Mouse (Mus musculus) frontal cortex, postnatal 14 days (tissue): ENCODE measurements around the gene Ggt7.
A peak's percentile ranks its signal among the peaks of the same experiment; 100 is the strongest.
"Not testable (repeated sequence)": the region's sequence is repeated elsewhere in the genome, so short reads cannot be mapped to it uniquely, and the experiment has no call there.

ENCODE experiments used
- DNase-seq, 2 experiments: peaks; one replicate each; pipeline ENCODE4 v3.0.0; 2022; ENCODE audit warnings: low spot score in 2 of 2

Ggt7 gene

DNA sequence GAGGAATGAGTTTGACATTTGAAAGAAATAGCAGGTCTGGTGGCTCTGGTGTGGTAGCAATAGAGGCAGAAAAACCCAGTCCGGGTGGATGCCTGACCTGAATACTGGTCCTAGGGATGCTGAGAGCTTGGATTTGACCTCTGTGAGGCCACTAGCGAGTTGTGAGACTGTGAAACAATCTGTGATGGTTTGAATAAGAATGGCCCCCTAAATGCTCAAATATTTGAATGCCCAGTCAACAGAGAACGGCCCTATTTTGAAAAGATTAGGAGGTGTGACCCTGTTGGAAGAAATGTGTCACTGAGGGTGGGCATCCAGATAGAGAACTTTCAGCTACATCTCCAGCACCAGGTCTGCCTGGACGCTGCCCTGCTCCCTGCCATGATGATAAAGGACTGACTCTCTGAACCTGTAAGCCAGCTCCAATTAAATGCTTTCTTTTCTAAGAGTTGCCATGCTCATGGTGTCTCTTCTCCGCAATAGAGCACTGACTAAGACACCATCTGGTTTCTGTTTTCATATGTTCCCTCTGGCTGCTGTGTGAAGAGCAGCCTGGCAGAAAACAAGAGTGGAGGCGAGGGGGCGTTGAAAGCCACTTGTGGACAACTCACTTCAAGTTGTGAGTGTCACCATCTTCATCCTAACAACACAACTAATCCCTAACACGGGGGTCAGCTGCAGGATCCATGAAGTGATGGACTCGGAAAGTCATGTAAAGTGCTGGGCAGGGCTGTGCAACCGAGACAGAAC, 10.1 kb downstream of the Ggt7 start:
- no peak for DNase-seq

DNA sequence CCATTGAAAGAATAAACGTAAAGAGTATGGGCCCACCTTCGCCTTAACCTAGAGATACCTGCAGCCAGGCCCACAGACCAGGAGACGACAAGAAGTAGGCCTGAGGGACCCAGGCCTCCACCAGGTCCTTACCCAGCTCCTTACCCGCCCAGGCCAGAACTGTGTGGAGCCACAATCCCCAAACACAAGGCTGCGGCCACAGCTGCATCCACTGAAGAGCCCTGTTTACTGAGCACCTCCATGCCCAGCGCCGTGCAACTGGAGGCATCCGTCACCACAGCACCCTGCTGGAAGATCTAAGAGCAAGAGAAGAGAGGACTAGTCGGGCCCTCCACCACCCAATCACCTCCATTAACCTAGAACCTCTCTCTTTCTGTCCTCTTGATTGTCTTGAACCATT, 12.2 kb downstream of the Ggt7 start:
- DNase-seq = no peak

DNA sequence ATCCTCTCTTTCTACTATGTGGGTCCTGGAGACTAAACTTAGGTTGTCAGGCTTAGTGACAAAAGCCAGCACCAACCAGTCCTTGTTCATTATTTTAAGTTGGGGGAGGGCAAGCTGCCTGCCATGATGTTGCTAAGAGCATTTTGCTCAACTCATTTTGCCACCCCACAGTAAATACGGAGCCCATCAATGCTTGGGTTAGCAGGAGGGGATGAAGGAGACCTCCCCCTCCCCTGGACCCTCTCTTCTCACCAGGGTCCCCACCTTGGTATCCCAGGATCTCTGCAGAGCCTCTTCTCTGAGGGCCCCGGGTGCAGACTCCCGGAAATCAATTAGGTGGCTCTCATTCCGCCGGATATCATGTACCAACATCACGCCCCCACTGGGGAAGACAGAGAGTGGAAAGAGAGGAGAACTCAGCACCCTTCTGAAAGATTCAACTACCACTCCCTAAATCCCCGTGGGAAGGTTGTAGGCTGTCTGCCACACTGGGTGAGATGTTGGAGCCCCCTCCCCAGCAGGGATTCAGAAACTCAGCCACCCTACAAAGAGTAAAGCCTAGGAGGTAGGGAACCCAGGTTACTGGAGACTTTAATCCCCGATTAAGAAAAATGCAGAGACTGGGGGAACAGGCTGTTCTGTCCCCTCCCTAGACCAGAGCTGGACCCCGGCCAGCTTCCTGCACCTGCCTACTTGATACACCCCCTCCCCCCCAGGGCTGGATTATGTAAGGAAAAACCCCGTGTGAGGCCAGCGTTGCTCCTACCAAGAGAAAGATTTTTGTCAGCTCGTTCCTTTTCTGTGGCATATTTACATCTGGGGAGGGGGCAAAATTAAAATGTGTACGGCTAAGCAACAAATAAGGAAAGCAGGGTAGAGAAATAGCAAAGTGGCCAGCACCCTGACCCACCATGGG, 13.3 kb downstream of the Ggt7 start:
- DNase-seq = no peak

DNA sequence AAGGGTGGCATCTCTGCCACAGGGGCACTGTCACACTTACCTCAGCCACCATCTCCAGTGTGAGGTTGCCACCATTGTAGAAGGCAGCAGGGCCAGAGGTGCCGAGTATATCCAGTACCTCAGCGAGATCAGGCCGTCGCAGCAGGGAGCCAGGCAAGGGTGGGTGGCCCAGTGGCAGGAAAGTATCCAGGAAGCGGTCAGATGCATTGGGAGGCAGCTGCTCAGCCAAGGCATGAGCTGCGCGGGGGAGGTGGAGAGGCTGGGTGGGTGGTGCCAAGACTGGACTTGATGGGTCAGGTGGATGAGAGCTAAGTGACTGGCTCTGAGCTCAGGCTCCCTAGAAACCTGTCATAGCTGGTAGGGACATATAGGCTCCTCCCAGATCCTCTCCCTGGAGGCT, 15.4 kb downstream of the Ggt7 start:
- no peak for DNase-seq

DNA sequence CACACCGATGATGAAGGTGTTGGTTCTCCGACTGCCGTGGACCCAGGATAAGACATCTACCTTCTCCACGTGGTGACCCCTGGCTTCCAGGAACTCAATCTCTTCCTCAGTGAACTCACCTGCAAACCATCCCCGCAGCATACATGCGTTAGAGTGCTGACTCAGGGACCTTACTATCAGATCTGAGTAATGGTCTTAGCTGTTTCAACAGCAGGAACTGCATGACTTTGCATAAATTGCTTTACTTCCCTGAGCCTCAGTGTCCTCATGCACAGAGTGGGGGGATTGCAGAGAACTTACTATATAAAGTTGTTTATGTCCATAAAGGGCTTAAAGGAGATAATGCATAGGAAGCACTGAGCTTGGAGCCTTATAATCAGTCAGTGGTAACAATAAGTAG, 27.0 kb downstream of the Ggt7 start:
- no peak for DNase-seq

- peak in 1 of 2 experiments; percentile 24 for DNase-seq
These were observed 36.0 kb downstream of the Ggt7 start for GRCm38 (mm10) chr2:155482021-155482420.

- peak in 1 of 2 experiments; percentile 38 for DNase-seq
These were observed 44.4 kb downstream of the Ggt7 start, which contains the start of gene Ncoa6 for GRCm38 (mm10) chr2:155473570-155474088. Gene Ncoa6, minus strand, starts transcription at chr2:155473894.

DNA sequence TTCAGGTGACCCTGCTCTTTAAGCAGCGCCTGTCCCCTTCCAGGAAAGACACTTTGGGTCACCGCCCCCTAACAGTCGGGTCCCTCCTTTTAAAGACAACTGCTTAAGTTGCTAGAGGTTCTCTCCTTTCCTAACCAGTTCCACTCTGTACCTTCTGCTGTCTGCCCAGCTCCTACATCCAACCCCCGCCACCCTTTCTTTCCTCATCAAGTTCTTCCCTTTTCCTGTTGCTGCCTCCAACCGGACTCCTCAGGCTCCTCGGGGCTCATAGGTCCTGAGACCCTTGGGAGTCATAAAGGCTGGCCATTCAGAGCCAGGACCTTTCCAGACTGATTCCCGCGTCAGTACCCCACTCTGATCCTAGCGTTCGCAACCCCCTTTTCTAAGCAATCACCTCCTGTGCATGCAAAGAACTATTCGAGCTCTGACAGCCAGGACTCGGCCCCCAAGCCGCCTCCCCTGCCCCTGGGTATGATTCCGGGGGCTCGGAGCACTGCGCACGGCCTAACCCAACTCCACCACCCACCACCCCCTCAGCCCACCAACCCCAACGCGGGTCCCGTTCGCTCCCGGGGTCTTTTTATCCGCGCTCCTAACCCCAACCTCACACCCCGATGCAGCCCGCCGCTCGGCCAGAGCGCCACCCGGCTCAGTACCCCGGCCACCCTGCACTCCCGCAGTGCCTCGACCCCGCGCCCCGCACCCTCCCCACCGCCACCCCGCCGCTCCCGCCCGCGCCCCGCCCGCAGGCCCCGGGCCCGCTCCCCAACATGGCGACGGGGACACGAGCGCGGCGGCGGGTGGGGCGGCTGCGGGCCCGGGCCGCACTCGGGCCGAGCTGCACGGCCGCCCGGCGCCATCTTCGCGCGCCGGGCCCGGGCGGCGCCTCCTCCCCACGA, 45.1 kb downstream of the Ggt7 start:
- peak in 1 of 2 experiments; percentile 36 for DNase-seq

DNA sequence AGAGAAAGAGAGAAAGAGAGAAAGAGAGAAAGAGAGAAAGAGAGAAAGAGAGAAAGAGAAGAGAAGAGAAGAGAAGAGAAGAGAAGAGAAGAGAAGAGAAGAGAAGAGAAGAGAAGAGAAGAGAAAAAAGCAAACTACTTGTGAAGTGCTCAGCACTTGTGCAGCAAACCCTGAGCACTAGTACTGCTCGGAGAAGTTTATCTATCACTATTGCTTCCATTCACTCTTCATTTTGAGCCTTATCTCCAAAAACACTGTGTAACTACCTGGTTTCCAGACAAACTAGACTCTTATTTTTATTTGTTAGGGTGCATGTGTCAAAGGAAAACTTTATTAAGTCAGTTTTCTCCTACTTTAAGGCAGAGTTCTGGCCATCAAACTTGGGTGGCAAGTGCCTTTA, 51.2 kb downstream of the Ggt7 start:
- DNase-seq = no peak

DNA sequence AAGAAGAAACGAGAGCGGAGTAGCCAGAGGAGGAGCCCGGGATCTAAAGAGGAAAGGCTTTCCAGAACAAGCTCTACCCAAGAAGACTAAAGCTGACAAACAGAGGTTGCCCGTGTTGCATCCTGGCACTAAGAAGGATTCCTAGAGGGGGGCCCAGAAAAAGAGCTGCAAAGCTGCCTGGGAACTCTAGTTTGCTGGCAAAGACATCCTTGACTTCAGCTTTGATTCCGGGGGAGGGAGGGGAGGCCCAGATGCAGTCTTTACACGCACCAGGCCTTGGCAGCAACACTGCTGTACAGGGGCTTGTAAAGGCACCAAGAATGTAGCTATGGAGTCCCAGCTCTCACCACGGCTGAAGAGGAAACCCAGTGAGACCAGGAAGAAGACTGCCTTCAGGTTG, 64.4 kb downstream of the Ggt7 start:
- no peak for DNase-seq

DNA sequence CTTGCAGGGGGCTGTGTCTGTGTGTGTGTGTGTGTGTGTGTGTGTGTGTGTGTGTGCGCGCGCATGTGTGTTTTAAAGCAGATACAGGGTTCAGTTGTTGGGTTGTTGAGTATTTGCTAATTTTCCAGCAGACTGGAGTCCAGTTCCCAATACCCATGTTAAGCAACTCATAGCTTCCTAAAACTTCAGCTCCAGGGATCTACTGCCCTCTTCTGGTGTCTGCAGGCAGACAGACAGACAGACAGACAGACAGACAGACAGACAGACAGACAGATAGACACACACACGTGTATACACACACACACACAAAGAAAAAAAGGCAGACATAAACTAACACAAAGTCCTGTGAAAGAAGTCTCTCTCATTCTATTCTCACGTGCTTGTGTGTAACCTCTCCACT, 66.8 kb downstream of the Ggt7 start:
- no peak for DNase-seq

- DNase-seq = not testable (repeated sequence)
These were observed 70.1 kb downstream of the Ggt7 start for GRCm38 (mm10) chr2:155447906-155448305.

GRCm38 (mm10) chr2:155443446-155443845, 74.6 kb downstream of the Ggt7 start:
- no peak for DNase-seq

GRCm38 (mm10) chr2:155442916-155443315, 75.1 kb downstream of the Ggt7 start:
- DNase-seq = no peak
